ENCODE assay signal across 8 mouse cellular contexts in the genomic region with DNA sequence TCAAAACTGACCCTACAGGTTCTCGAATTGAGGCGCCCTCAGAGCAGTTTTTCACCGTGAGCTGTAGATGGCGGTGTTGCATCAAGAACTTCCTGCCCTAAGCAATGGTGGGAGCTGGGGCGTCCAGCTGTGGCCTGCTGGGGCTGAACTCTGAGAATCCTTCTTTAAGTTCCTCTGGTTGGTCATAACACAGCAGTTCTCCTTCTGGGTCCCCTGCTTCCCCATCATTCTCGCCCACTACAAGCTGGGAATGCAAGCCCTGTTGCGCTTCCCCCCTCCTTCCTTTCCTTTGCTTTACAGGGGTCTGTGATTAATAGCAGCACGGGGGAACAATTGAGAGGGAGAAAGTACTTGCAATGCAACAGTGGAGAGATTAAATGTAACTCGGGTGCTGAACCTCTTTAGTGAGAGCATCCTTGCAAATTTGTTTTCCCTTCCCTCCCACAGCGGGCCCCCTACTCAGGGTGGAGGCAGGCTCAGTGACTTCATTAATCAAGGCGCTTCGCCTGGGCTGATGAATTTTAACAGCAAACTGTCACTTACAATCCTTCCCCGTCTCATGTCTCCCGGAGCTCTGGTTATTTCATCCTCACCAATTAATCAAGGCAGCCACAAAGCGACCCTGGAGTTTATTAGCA.
DNase-seq lines count a peak whose midpoint lies in the region; ATAC-seq and TF ChIP-seq lines count a peak whose summit lies in the region.

No protein-coding gene starts in this region.

- peak overlapping the region; percentile 32 for H3K4me3 ChIP-seq in forebrain, embryonic 12.5 days (replicated peaks)
- H3K4me3 ChIP-seq in hindbrain, postnatal 0 days (ENCODE audit: low read length) = peak overlapping the region; percentile 21
- peak overlapping the region; percentile 19; the same call in 1 of the 2 replicates for H3K4me3 ChIP-seq in left cerebral cortex, adult 2 months
- H3K4me3 ChIP-seq in midbrain, embryonic 12.5 days = peak overlapping the region; percentile 33
- H3K4me3 ChIP-seq in stomach, embryonic 16.5 days (replicated peaks; ENCODE audit: low read length) = peak overlapping the region; percentile 23

- 2% methylated on average over 15 of the region's 15 CpGs for WGBS in forebrain, embryonic 12.5 days
- 1% methylated on average over 15 of the region's 15 CpGs for WGBS in hindbrain, postnatal 0 days
- under 1% methylated on average over 15 of the region's 15 CpGs for WGBS in midbrain, embryonic 12.5 days
- WGBS in stomach, embryonic 16.5 days = 8% methylated on average over 15 of the region's 15 CpGs

- H3K27ac ChIP-seq in forebrain, embryonic 12.5 days = no peak overlapping the region
- no peak overlapping the region for H3K27ac ChIP-seq in hindbrain, postnatal 0 days
- H3K27ac ChIP-seq in left cerebral cortex, adult 2 months = no peak overlapping the region
- no peak overlapping the region for H3K27ac ChIP-seq in midbrain, embryonic 12.5 days (replicated peaks)
- H3K27ac ChIP-seq in stomach, embryonic 16.5 days (ENCODE audit: low read length) = no peak overlapping the region

- DNase-seq in ES-CJ7 (ENCODE audit: low read depth, low spot score) = peak; percentile 59
- peak; percentile 50 for DNase-seq in adrenal gland, postnatal 25 days
- peak; percentile 89 for DNase-seq in hindbrain, postnatal 0 days (ENCODE audit: low spot score)
- DNase-seq in left cerebral cortex, adult 2 months (ENCODE audit: extremely low spot score in 1 of 2, low spot score in 2 of 2) = peak; percentile 58 to 61

- H3K27me3 ChIP-seq in forebrain, embryonic 12.5 days = no peaks in the 10 kb centered on the region
- no peaks in the 10 kb centered on the region for H3K27me3 ChIP-seq in hindbrain, postnatal 0 days (ENCODE audit: insufficient read depth, low read length)
- H3K27me3 ChIP-seq in midbrain, embryonic 12.5 days = no peaks in the 10 kb centered on the region
- H3K27me3 ChIP-seq in stomach, embryonic 16.5 days (ENCODE audit: control insufficient read depth, insufficient read depth, low read length) = no peaks in the 10 kb centered on the region

- TF ChIP-seq CTCF in hindbrain, postnatal 0 days (IDR thresholded peaks at IDR 0.05; ENCODE audit: low read depth) = peak; percentile 89
- TF ChIP-seq CTCF in left cerebral cortex, adult 2 months (IDR thresholded peaks at IDR 0.05) = peak; percentile 83

- intact Hi-C loops in left cerebral cortex, adult 2 months (cut with DNase I) = loop anchor here (2.0 to 10.0 kb wide), 2 partner anchors 1051 to 1083 kb away; a partner anchor contains a TSS

- no peaks in the 10 kb centered on the region for H3K36me3 ChIP-seq in forebrain, embryonic 12.5 days (replicated peaks)
- no peaks in the 10 kb centered on the region for H3K36me3 ChIP-seq in hindbrain, postnatal 0 days (ENCODE audit: insufficient read depth, low read length)
- no peaks in the 10 kb centered on the region for H3K36me3 ChIP-seq in midbrain, embryonic 12.5 days
- no peaks in the 10 kb centered on the region for H3K36me3 ChIP-seq in stomach, embryonic 16.5 days (ENCODE audit: control insufficient read depth, insufficient read depth, low read length)

- peaks cover 7% of the 10 kb centered on the region; the same call in 1 of the 2 replicates for H3K4me1 ChIP-seq in forebrain, embryonic 12.5 days
- H3K4me1 ChIP-seq in hindbrain, postnatal 0 days (ENCODE audit: insufficient read depth, low read length) = no peaks in the 10 kb centered on the region
- peaks cover 7% of the 10 kb centered on the region; the same call in 1 of the 2 replicates for H3K4me1 ChIP-seq in midbrain, embryonic 12.5 days
- H3K4me1 ChIP-seq in stomach, embryonic 16.5 days (ENCODE audit: control insufficient read depth, insufficient read depth, low read length) = no peaks in the 10 kb centered on the region

- H3K9ac ChIP-seq in forebrain, embryonic 12.5 days = peak overlapping the region; percentile 47; the same call in 1 of the 2 replicates
- H3K9ac ChIP-seq in hindbrain, postnatal 0 days (replicated peaks; ENCODE audit: low read length) = 0 out of 2 replicates have a peak overlapping the region, but pooled peaks have one; percentile 25
- H3K9ac ChIP-seq in midbrain, embryonic 12.5 days (replicated peaks) = 0 out of 2 replicates have a peak overlapping the region, but pooled peaks have one; percentile 11
- peak overlapping the region; percentile 39; the same call in 1 of the 2 replicates for H3K9ac ChIP-seq in stomach, embryonic 16.5 days (ENCODE audit: low read length)

- no peaks in the 10 kb centered on the region for H3K9me3 ChIP-seq in forebrain, embryonic 12.5 days
- no peaks in the 10 kb centered on the region for H3K9me3 ChIP-seq in hindbrain, postnatal 0 days (ENCODE audit: low read length)
- no peaks in the 10 kb centered on the region for H3K9me3 ChIP-seq in midbrain, embryonic 12.5 days
- no peaks in the 10 kb centered on the region for H3K9me3 ChIP-seq in stomach, embryonic 16.5 days (replicated peaks; ENCODE audit: control insufficient read depth, low read length)

- ATAC-seq in forebrain, embryonic 12.5 days (ENCODE audit: low FRiP score) = peak; percentile 92
- ATAC-seq in hindbrain, postnatal 0 days = peak; percentile 92
- ATAC-seq in midbrain, embryonic 12.5 days (ENCODE audit: low FRiP score, low read depth) = peak; percentile 97
- ATAC-seq in stomach, embryonic 16.5 days (ENCODE audit: insufficient read depth, low FRiP score) = peak; percentile 85
- no peak for ATAC-seq in erythroblast, adult 5-6 weeks (replicated peaks; ENCODE audit: low FRiP score, poor library complexity, severe bottlenecking)

- H3K4me2 ChIP-seq in forebrain, embryonic 12.5 days = peak overlapping the region; percentile 52
- H3K4me2 ChIP-seq in hindbrain, postnatal 0 days (ENCODE audit: low read depth, low read length) = peak overlapping the region; percentile 56
- H3K4me2 ChIP-seq in midbrain, embryonic 12.5 days (replicated peaks) = peak overlapping the region; percentile 53
- peak overlapping the region; percentile 50 for H3K4me2 ChIP-seq in stomach, embryonic 16.5 days (ENCODE audit: low read depth, low read length)
